Mouse (Mus musculus) limb, embryonic 15.5 days (tissue): ENCODE measurements around the gene Dram1. TPM values are rescaled to one million over a fixed set of nuclear protein-coding genes. Genes with fewer than 3 reads are reported as not detected.
A peak's percentile ranks its signal among the peaks of the same experiment; 100 is the strongest.

Source experiments
- ATAC-seq: fragments of 200-750 bp; cut with Nextera tagmentation; 2 replicates; pipeline ENCODE4 v1.8.0; 2017; ENCODE audit warnings: low read depth, moderate TSS enrichment; ENCODE audit not compliant: insufficient number of reproducible peaks, low FRiP score, low TSS enrichment
- H3K27ac ChIP-seq: fragments of 300-500 bp; sonication (generic); 2 replicates; pipeline ENCODE4 v1.5.1; 2015; ENCODE audit warnings: moderate library complexity, mild to moderate bottlenecking, inconsistent platforms
- H3K27me3 ChIP-seq: fragments of 300-500 bp; sonication (generic); 2 replicates; pipeline ENCODE4 v1.6.1; 2015; ENCODE audit warnings: inconsistent platforms
- H3K36me3 ChIP-seq: fragments of 300-500 bp; sonication (generic); 2 replicates; pipeline ENCODE4 v1.6.1; 2015; ENCODE audit warnings: inconsistent platforms
- H3K4me1 ChIP-seq: fragments of 300-500 bp; sonication (generic); 2 replicates; pipeline ENCODE4 v1.6.1; 2015; ENCODE audit warnings: inconsistent platforms
- H3K4me2 ChIP-seq: fragments of 300-500 bp; sonication (generic); 2 replicates; pipeline ENCODE4 v1.6.1; 2015; ENCODE audit warnings: mild to moderate bottlenecking, inconsistent platforms
- H3K4me3 ChIP-seq: fragments of 300-500 bp; sonication (generic); 2 replicates; pipeline ENCODE4 v1.5.1; 2015; ENCODE audit warnings: mild to moderate bottlenecking, inconsistent platforms
- H3K9ac ChIP-seq: fragments of 300-500 bp; sonication (generic); 2 replicates; pipeline ENCODE4 v1.6.1; 2015; ENCODE audit warnings: inconsistent platforms
- H3K9me3 ChIP-seq: fragments of 300-500 bp; sonication (generic); 2 replicates; pipeline ENCODE4 v1.6.1; 2016; ENCODE audit warnings: inconsistent platforms
- WGBS: fragments of 180-500 bp; shearing (Covaris S2); methylation state at CpG from one replicate; pipeline ENCODE4 v1.1.7; 2015; 5-methylcytosine and 5-hydroxymethylcytosine counted together
- polyA plus RNA-seq: library from polyadenylated mRNA; unstranded; fragments of >200 nt; fragmentation: Nextera tagmentation; extraction: Ambion mirVana; gene quantifications from 2 replicates; pipeline ENCODE4 v1.2.1, GENCODE M21; 2015

Gene Dram1
- polyA plus RNA-seq, 1 experiment from 2014 or later, result 1.5 TPM

DNA sequence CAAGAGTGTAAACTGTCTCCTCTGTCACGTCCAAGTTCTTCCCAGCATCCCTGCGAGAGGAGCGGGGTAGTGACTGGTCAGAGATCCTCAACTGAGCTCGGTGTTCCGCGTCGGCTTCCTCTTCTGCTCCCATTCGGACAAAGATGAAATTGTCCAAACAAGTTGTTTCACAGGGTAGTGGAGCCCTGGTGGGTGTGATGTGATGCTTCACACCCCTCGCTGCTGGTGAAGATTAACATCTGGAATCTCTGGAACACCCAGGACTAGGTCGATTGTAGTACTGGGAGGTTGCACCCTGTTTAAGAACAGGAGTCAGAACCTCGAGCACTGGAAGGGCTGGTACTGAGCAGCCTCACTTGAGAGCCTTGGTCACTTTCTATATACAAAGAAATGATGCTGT is 75.8 kb downstream of the Dram1 start:
- H3K27ac ChIP-seq, result no peak overlapping the region

GRCm38 (mm10) chr10:88301802-88302470 is 76.9 kb downstream of the Dram1 start:
- Histone ChIP-seq H3K4me3 (no peak overlapping the region), H3K36me3 (no peaks in the 10 kb centered on the region), H3K4me1 (peaks cover 11% of the 10 kb centered on the region; the same call in 1 of the 2 replicates), H3K27ac (peak overlapping the region; percentile 59), H3K4me2 (no peak overlapping the region), H3K9me3 (no peaks in the 10 kb centered on the region), H3K9ac (no peak overlapping the region), H3K27me3 (no peaks in the 10 kb centered on the region)
- peak; percentile 61; the same call in 1 of the 2 replicates for ATAC-seq
- WGBS, result 52% methylated on average over 6 of the region's 6 CpGs

More for the DNA sequence above, 75.8 kb downstream of the Dram1 start:
- H3K36me3 ChIP-seq, result no peaks in the 10 kb centered on the region
- no peak overlapping the region for H3K4me2 ChIP-seq
- no peaks in the 10 kb centered on the region for H3K27me3 ChIP-seq
- H3K9me3 ChIP-seq, result no peaks in the 10 kb centered on the region
- WGBS, result 69% methylated on average over 11 of the region's 11 CpGs
- peaks cover 8% of the 10 kb centered on the region; the same call in 1 of the 2 replicates for H3K4me1 ChIP-seq
- no peak overlapping the region for H3K4me3 ChIP-seq
- H3K9ac ChIP-seq, result no peak overlapping the region
- ATAC-seq, result no peak

DNA sequence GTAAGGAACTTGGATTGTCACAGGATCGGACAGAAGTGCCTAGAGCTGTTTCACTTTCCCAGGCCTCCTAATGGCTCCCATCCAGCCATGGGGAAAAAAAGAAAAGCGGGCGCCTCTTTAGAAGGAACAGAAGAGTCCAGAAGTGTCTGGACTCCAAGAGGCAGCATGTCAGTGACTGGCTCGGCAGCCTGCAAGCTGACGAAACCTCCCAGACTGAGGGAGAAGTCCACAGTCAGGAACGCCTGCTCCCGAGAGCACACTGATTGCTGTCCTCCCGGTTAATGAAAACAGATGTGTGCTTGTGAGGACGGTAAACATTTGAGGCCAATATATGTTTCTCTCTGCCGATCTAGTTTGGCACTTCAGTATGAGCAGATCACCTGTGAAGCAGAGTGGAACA is 81.9 kb downstream of the Dram1 start:
- no peak overlapping the region for H3K4me2 ChIP-seq
- H3K9me3 ChIP-seq, result no peaks in the 10 kb centered on the region
- ATAC-seq, result no peak
- H3K9ac ChIP-seq, result no peak overlapping the region
- peaks cover 5% of the 10 kb centered on the region; the same call in 1 of the 2 replicates for H3K4me1 ChIP-seq
- no peak overlapping the region for H3K27ac ChIP-seq
- WGBS, result 29% methylated on average over 10 of the region's 10 CpGs
- no peak overlapping the region for H3K4me3 ChIP-seq
- no peaks in the 10 kb centered on the region for H3K27me3 ChIP-seq
- H3K36me3 ChIP-seq, result no peaks in the 10 kb centered on the region

GRCm38 (mm10) chr10:88295091-88295490 is 83.8 kb downstream of the Dram1 start:
- Histone ChIP-seq H3K4me3 (no peak overlapping the region), H3K4me2 (no peak overlapping the region), H3K4me1 (0 out of 2 replicates have a peak, but pooled peaks cover 4% of the 10 kb centered on the region), H3K27me3 (no peaks in the 10 kb centered on the region), H3K36me3 (no peaks in the 10 kb centered on the region), H3K9ac (no peak overlapping the region), H3K27ac (no peak overlapping the region), H3K9me3 (no peaks in the 10 kb centered on the region)
- 69% methylated on average over 6 of the region's 6 CpGs for WGBS
- ATAC-seq, result no peak

- Histone ChIP-seq H3K9ac (no peak overlapping the region), H3K27me3 (no peaks in the 10 kb centered on the region), H3K4me2 (no peak overlapping the region), H3K4me1 (no peaks in the 10 kb centered on the region), H3K4me3 (no peak overlapping the region), H3K27ac (no peak overlapping the region), H3K36me3 (no peaks in the 10 kb centered on the region), H3K9me3 (no peaks in the 10 kb centered on the region)
- WGBS, result 79% methylated on average over 10 of the region's 10 CpGs
- ATAC-seq, result no peak
Measured at GRCm38 (mm10) chr10:88288061-88288460, 90.8 kb downstream of the Dram1 start.

GRCm38 (mm10) chr10:88287261-88287660 is 91.6 kb downstream of the Dram1 start:
- H3K4me2 ChIP-seq, result no peak overlapping the region
- no peaks in the 10 kb centered on the region for H3K4me1 ChIP-seq
- H3K27ac ChIP-seq, result no peak overlapping the region
- no peak overlapping the region for H3K9ac ChIP-seq
- H3K9me3 ChIP-seq, result no peaks in the 10 kb centered on the region
- no peaks in the 10 kb centered on the region for H3K36me3 ChIP-seq
- no peak overlapping the region for H3K4me3 ChIP-seq
- no peaks in the 10 kb centered on the region for H3K27me3 ChIP-seq
- ATAC-seq, result no peak
- WGBS, result 65% methylated on average over 8 of the region's 8 CpGs

DNA sequence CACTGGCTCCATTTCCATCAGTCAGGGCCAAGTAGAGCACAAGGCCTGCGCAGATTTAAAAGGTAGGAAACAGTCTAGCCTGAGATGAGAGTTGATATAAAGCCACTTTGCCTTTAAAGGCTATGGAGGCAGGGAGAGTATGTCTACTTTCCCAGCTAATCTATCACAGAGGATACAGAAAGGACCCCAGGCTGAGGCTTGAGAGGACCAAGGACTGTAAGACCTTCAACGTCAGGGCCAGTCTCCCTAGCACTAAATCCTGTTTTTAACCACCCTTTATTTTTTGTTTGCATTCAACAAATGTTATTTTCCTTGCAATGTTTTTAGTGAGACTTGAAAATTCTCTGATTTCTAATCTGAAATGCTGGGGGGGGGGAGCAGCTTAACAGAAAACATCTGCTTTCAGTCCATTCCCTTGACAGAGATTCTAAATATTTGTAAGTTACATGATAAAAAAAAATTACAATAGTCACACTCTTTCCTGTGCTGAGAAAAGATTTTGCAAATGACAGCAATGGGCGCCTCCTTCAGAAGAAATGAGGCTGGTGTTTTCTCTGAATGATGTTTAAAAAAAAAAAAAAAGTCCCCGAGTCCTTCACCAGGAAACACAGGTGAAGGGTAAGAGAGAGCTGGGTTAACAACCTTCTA is 94.4 kb downstream of the Dram1 start:
- no peak overlapping the region for H3K9ac ChIP-seq
- H3K4me2 ChIP-seq, result no peak overlapping the region
- no peaks in the 10 kb centered on the region for H3K36me3 ChIP-seq
- H3K27me3 ChIP-seq, result no peaks in the 10 kb centered on the region
- no peak overlapping the region for H3K4me3 ChIP-seq
- WGBS, result 81% methylated on average over 4 of the region's 4 CpGs
- no peak for ATAC-seq
- H3K27ac ChIP-seq, result no peak overlapping the region
- no peaks in the 10 kb centered on the region for H3K4me1 ChIP-seq
- no peaks in the 10 kb centered on the region for H3K9me3 ChIP-seq

GRCm38 (mm10) chr10:88281699-88282098 is 97.2 kb downstream of the Dram1 start:
- Histone ChIP-seq H3K4me1 (no peaks in the 10 kb centered on the region), H3K27me3 (no peaks in the 10 kb centered on the region), H3K27ac (no peak overlapping the region), H3K9ac (no peak overlapping the region), H3K4me3 (no peak overlapping the region), H3K36me3 (no peaks in the 10 kb centered on the region), H3K4me2 (no peak overlapping the region), H3K9me3 (no peaks in the 10 kb centered on the region)
- WGBS, result 74% methylated on average over 3 of the region's 3 CpGs
- no peak for ATAC-seq

- no peaks in the 10 kb centered on the region for H3K27me3 ChIP-seq
- H3K9ac ChIP-seq, result no peak overlapping the region
- 81% methylated on average over 5 of the region's 5 CpGs for WGBS
Measured at GRCm38 (mm10) chr10:88274045-88274444, 104.8 kb downstream of the Dram1 start.

More at GRCm38 (mm10) chr10:88274045-88274444, 104.8 kb downstream of the Dram1 start:
- Histone ChIP-seq H3K27ac (no peak overlapping the region), H3K9me3 (no peaks in the 10 kb centered on the region), H3K4me1 (no peaks in the 10 kb centered on the region), H3K4me3 (no peak overlapping the region), H3K36me3 (no peaks in the 10 kb centered on the region), H3K4me2 (no peak overlapping the region)
- ATAC-seq, result no peak

Other genes with a start within 250 kb of the Dram1 start
- 6.4 and 7.7 TPM in 2 replicates for gene Parpbp, start 232.1 kb downstream of the Dram1 start, polyA plus RNA-seq
- 55.8 and 58.0 TPM in 2 replicates for gene Nup37, start 232.1 kb downstream of the Dram1 start, polyA plus RNA-seq
- 54.8 and 55.9 TPM in 2 replicates for gene Washc3, start 178.0 kb downstream of the Dram1 start, polyA plus RNA-seq
- 8.6 and 9.1 TPM in 2 replicates for gene Gnptab, start 52 bp upstream of the Dram1 start, polyA plus RNA-seq
- 0.17 TPM in 1 of 2 replicates, not detected in the other for gene Sycp3, start 80.5 kb upstream of the Dram1 start, polyA plus RNA-seq
- 27.1 and 27.9 TPM in 2 replicates for gene Chpt1, start 125.0 kb upstream of the Dram1 start, polyA plus RNA-seq
- gene Mybpc1, start 226.1 kb upstream of the Dram1 start, polyA plus RNA-seq, result 69.8 and 231 TPM in 2 replicates